Mouse (Mus musculus) kidney, embryonic 15.5 days (tissue): ENCODE results near the gene Tmem216. TPM values are rescaled to one million over a fixed set of nuclear protein-coding genes. Genes with fewer than 3 reads are reported as not detected.

Source experiments
- ATAC-seq: fragments of 200-750 bp; cut with Nextera tagmentation; replicated peaks from 2 replicates; pipeline ENCODE4 v1.8.0; 2017; ENCODE audit warnings: moderate TSS enrichment; ENCODE audit not compliant: low FRiP score
- H3K27ac ChIP-seq: fragments of 300-500 bp; sonication (generic); 2 replicates; pipeline ENCODE4 v1.5.1; 2015; ENCODE audit warnings: mild to moderate bottlenecking, inconsistent platforms
- H3K27me3 ChIP-seq: fragments of 300-500 bp; sonication (generic); 2 replicates; pipeline ENCODE4 v1.6.1; 2015; ENCODE audit warnings: inconsistent platforms
- H3K36me3 ChIP-seq: fragments of 300-500 bp; sonication (generic); 2 replicates; pipeline ENCODE4 v1.6.1; 2015; ENCODE audit warnings: inconsistent platforms
- H3K4me1 ChIP-seq: fragments of 300-500 bp; sonication (generic); 2 replicates; pipeline ENCODE4 v1.6.1; 2015; ENCODE audit warnings: inconsistent platforms
- H3K4me2 ChIP-seq: fragments of 300-500 bp; sonication (generic); 2 replicates; pipeline ENCODE4 v1.6.1; 2015; ENCODE audit warnings: moderate library complexity, mild to moderate bottlenecking, inconsistent platforms
- H3K4me3 ChIP-seq: fragments of 300-500 bp; sonication (generic); replicated peaks from 2 replicates; pipeline ENCODE4 v1.5.1; 2015; ENCODE audit warnings: mild to moderate bottlenecking, inconsistent platforms
- H3K9ac ChIP-seq: fragments of 300-500 bp; sonication (generic); 2 replicates; pipeline ENCODE4 v1.6.1; 2015; ENCODE audit warnings: mild to moderate bottlenecking, inconsistent platforms
- H3K9me3 ChIP-seq: fragments of 300-500 bp; sonication (generic); replicated peaks from 2 replicates; pipeline ENCODE4 v1.6.1; 2016; ENCODE audit warnings: inconsistent platforms
- WGBS: fragments of 180-500 bp; shearing (Covaris S2); methylation state at CpG from one replicate; pipeline ENCODE4 v1.1.7; 2015; ENCODE audit warnings: mixed read lengths; 5-methylcytosine and 5-hydroxymethylcytosine counted together
- polyA plus RNA-seq: library from polyadenylated mRNA; unstranded; fragments of >200 nt; fragmentation: Nextera tagmentation; extraction: Ambion mirVana; gene quantifications from 2 replicates; pipeline ENCODE4 v1.2.1, GENCODE M21; 2015

The Tmem216 gene
- polyA plus RNA-seq, 1 experiment from 2014 or later = 51.6 TPM

- ATAC-seq = no peak
- no peak overlapping the region for H3K4me2 ChIP-seq
- WGBS = 83% methylated on average over 1 of the region's 1 CpGs
Observed at GRCm38 (mm10) chr19:10521926-10522325, 34.1 kb downstream of the Tmem216 start.

GRCm38 (mm10) chr19:10520355-10520754 lies 35.7 kb downstream of the Tmem216 start:
- Histone ChIP-seq H3K27ac (no peak overlapping the region), H3K36me3 (peaks cover 28% of the 10 kb centered on the region)
- WGBS = 54% methylated on average over 1 of the region's 1 CpGs

More at GRCm38 (mm10) chr19:10521926-10522325, 34.1 kb downstream of the Tmem216 start:
- Histone ChIP-seq H3K36me3 (peaks cover 12% of the 10 kb centered on the region), H3K27ac (no peak overlapping the region), H3K27me3 (no peaks in the 10 kb centered on the region), H3K9me3 (no peaks in the 10 kb centered on the region), H3K4me3 (no peak overlapping the region), H3K4me1 (peaks cover 21% of the 10 kb centered on the region), H3K9ac (no peak overlapping the region)

GRCm38 (mm10) chr19:10510759-10511330 lies 45.2 kb downstream of the Tmem216 start:
- H3K27ac ChIP-seq = no peak overlapping the region
- no peaks in the 10 kb centered on the region for H3K4me1 ChIP-seq
- no peak overlapping the region for H3K9ac ChIP-seq
- ATAC-seq = no peak
- H3K4me2 ChIP-seq = no peak overlapping the region
- H3K36me3 ChIP-seq = peaks cover 65% of the 10 kb centered on the region
- H3K27me3 ChIP-seq = no peaks in the 10 kb centered on the region
- WGBS = 77% methylated on average over 6 of the region's 6 CpGs
- no peaks in the 10 kb centered on the region for H3K9me3 ChIP-seq
- H3K4me3 ChIP-seq = no peak overlapping the region

More at GRCm38 (mm10) chr19:10520355-10520754, 35.7 kb downstream of the Tmem216 start:
- Histone ChIP-seq H3K4me3 (no peak overlapping the region), H3K27me3 (no peaks in the 10 kb centered on the region), H3K9me3 (no peaks in the 10 kb centered on the region), H3K4me1 (peaks cover 12% of the 10 kb centered on the region), H3K9ac (no peak overlapping the region), H3K4me2 (no peak overlapping the region)
- no peak for ATAC-seq

- Histone ChIP-seq H3K27me3 (no peaks in the 10 kb centered on the region), H3K4me1 (0 out of 2 replicates have a peak, but pooled peaks cover 10% of the 10 kb centered on the region), H3K4me3 (no peak overlapping the region), H3K4me2 (no peak overlapping the region), H3K9me3 (no peaks in the 10 kb centered on the region), H3K36me3 (peaks cover 80% of the 10 kb centered on the region), H3K9ac (no peak overlapping the region), H3K27ac (no peak overlapping the region)
- 11% methylated on average over 4 of the region's 4 CpGs for WGBS
- no peak; the same call in 1 of the 2 replicates for ATAC-seq
Observed at GRCm38 (mm10) chr19:10502571-10502970, 53.5 kb downstream of the Tmem216 start.

GRCm38 (mm10) chr19:10500581-10500980 lies 55.5 kb downstream of the Tmem216 start:
- no peak overlapping the region for H3K4me3 ChIP-seq
- ATAC-seq = no peak
- H3K9ac ChIP-seq = no peak overlapping the region
- H3K27ac ChIP-seq = no peak overlapping the region
- 0 out of 2 replicates have a peak, but pooled peaks cover 10% of the 10 kb centered on the region for H3K4me1 ChIP-seq
- H3K4me2 ChIP-seq = no peak overlapping the region
- no peaks in the 10 kb centered on the region for H3K27me3 ChIP-seq
- WGBS = 93% methylated on average over 8 of the region's 8 CpGs
- peaks cover 64% of the 10 kb centered on the region for H3K36me3 ChIP-seq
- no peaks in the 10 kb centered on the region for H3K9me3 ChIP-seq

- Histone ChIP-seq H3K27ac (no peak overlapping the region), H3K27me3 (0 out of 2 replicates have a peak, but pooled peaks cover under 1% of the 10 kb centered on the region), H3K36me3 (peaks cover 38% of the 10 kb centered on the region), H3K9me3 (no peaks in the 10 kb centered on the region), H3K4me2 (no peak overlapping the region), H3K4me1 (peaks cover 14% of the 10 kb centered on the region), H3K9ac (no peak overlapping the region), H3K4me3 (no peak overlapping the region)
- 40% methylated on average over 8 of the region's 8 CpGs for WGBS
- 0 out of 2 replicates have a peak, but pooled peaks have one; percentile 55 for ATAC-seq
Observed at GRCm38 (mm10) chr19:10497512-10498160, 58.4 kb downstream of the Tmem216 start.

- Histone ChIP-seq H3K27ac (no peak overlapping the region), H3K27me3 (0 out of 2 replicates have a peak, but pooled peaks cover 4% of the 10 kb centered on the region), H3K9ac (no peak overlapping the region), H3K4me3 (no peak overlapping the region), H3K36me3 (peaks cover 33% of the 10 kb centered on the region), H3K4me1 (peaks cover 20% of the 10 kb centered on the region), H3K9me3 (no peaks in the 10 kb centered on the region), H3K4me2 (no peak overlapping the region)
- no peak for ATAC-seq
- WGBS = 62% methylated on average over 2 of the region's 2 CpGs
Observed at GRCm38 (mm10) chr19:10496976-10497375, 59.1 kb downstream of the Tmem216 start.

GRCm38 (mm10) chr19:10495670-10496069 lies 60.4 kb downstream of the Tmem216 start:
- Histone ChIP-seq H3K27ac (no peak overlapping the region), H3K4me1 (peaks cover 23% of the 10 kb centered on the region), H3K4me3 (no peak overlapping the region), H3K4me2 (no peak overlapping the region), H3K27me3 (0 out of 2 replicates have a peak, but pooled peaks cover 4% of the 10 kb centered on the region), H3K9me3 (no peaks in the 10 kb centered on the region), H3K36me3 (peaks cover 20% of the 10 kb centered on the region), H3K9ac (no peak overlapping the region)
- ATAC-seq = no peak
- 66% methylated on average over 1 of the region's 1 CpGs for WGBS

GRCm38 (mm10) chr19:10486264-10486738 lies 69.7 kb downstream of the Tmem216 start:
- no peak overlapping the region for H3K27ac ChIP-seq
- no peak overlapping the region for H3K4me2 ChIP-seq
- no peak overlapping the region for H3K9ac ChIP-seq
- H3K4me1 ChIP-seq = no peaks in the 10 kb centered on the region
- no peaks in the 10 kb centered on the region for H3K36me3 ChIP-seq
- H3K9me3 ChIP-seq = no peaks in the 10 kb centered on the region
- WGBS = 18% methylated on average over 9 of the region's 9 CpGs
- no peak overlapping the region for H3K4me3 ChIP-seq
- H3K27me3 ChIP-seq = peaks cover 17% of the 10 kb centered on the region; the same call in 1 of the 2 replicates
- peak; percentile 77 for ATAC-seq

Other genes with a start within 250 kb of the Tmem216 start
- gene Syt7, start 167.1 kb downstream of the Tmem216 start, polyA plus RNA-seq = 1.5 and 2.3 TPM in 2 replicates
- 0.69 and 0.73 TPM in 2 replicates for gene Lrrc10b, start 98.8 kb downstream of the Tmem216 start, polyA plus RNA-seq
- not detected in 2 replicates for gene Ppp1r32, start 73.3 kb downstream of the Tmem216 start, polyA plus RNA-seq
- 48.0 and 49.6 TPM in 2 replicates for gene Cpsf7, start 31.0 kb downstream of the Tmem216 start, polyA plus RNA-seq
- gene Sdhaf2, start 30.1 kb downstream of the Tmem216 start, polyA plus RNA-seq = 59.4 and 61.4 TPM in 2 replicates
- gene Cyb561a3, start 20.9 kb upstream of the Tmem216 start, polyA plus RNA-seq = 16.6 and 16.7 TPM in 2 replicates
- gene Tmem138, start 21.1 kb upstream of the Tmem216 start, polyA plus RNA-seq = 43.2 and 46.9 TPM in 2 replicates
- 338 and 368 TPM in 2 replicates for gene Ddb1, start 49.1 kb upstream of the Tmem216 start, polyA plus RNA-seq
- gene Tkfc, start 49.4 kb upstream of the Tmem216 start, polyA plus RNA-seq = 32.3 and 38.7 TPM in 2 replicates
- gene Vwce, start 78.0 kb upstream of the Tmem216 start, polyA plus RNA-seq = 3.0 and 3.2 TPM in 2 replicates
- gene Pga5, start 121.8 kb upstream of the Tmem216 start, polyA plus RNA-seq = not detected in 2 replicates
- gene Vps37c, start 132.5 kb upstream of the Tmem216 start, polyA plus RNA-seq = 29.7 and 31.7 TPM in 2 replicates
- 0.34 and 0.82 TPM in 2 replicates for gene Cd5, start 182.8 kb upstream of the Tmem216 start, polyA plus RNA-seq